Mouse (Mus musculus) CH12.LX (cell line): Measurements from ENCODE around the gene Tbc1d2b. TPM values are rescaled to one million over a fixed set of nuclear protein-coding genes. Genes with fewer than 3 reads are reported as not detected.

Source experiments
- DNase-seq: peaks from one replicate; pipeline ENCODE4 v3.0.0-alpha.2; 2013; ENCODE audit errors: extremely low read depth
- H3K27ac ChIP-seq: 2 replicates; pipeline ENCODE4 v1.5.1; 2012; ENCODE audit warnings: low read depth, mild to moderate bottlenecking, control low read depth, moderate library complexity; ENCODE audit not compliant: insufficient read depth
- H3K27me3 ChIP-seq: replicated peaks from 2 replicates; pipeline ENCODE3; 2012; ENCODE audit warnings: inconsistent platforms
- H3K36me3 ChIP-seq, 2 experiments: replicated peaks in 1 of 2; 2 replicates each; pipeline versions ENCODE3 to v1.6.1; 2012; ENCODE audit warnings: inconsistent platforms in 1 of 2, low read length in 1 of 2, mild to moderate bottlenecking in 1 of 2, mixed read lengths in 1 of 2, moderate library complexity in 1 of 2; ENCODE audit not compliant: control insufficient read depth in 1 of 2, insufficient read depth in 1 of 2
- H3K4me1 ChIP-seq, 2 experiments: 2 replicates each; pipeline ENCODE4 v1.6.1; 2012; ENCODE audit warnings: inconsistent platforms in 1 of 2, moderate library complexity in 1 of 2; ENCODE audit not compliant: insufficient read depth in 2 of 2, control insufficient read depth in 1 of 2
- H3K4me2 ChIP-seq: 2 replicates; pipeline ENCODE4 v1.6.1; 2012; ENCODE audit warnings: low read depth, mild to moderate bottlenecking, control low read depth; ENCODE audit not compliant: poor library complexity, insufficient read depth, severe bottlenecking
- H3K4me3 ChIP-seq, 3 experiments: fragments of 150-350 bp in 1 of 3; sonication (generic) in 1 of 3; replicated peaks in 1 of 3; 2 replicates each; pipeline versions ENCODE3 to v1.5.1; 2011 to 2012; ENCODE audit warnings: low read depth in 2 of 3, low read length in 2 of 3, mild to moderate bottlenecking in 2 of 3, moderate library complexity in 2 of 3, control low read depth in 1 of 3, improper control_type of control experiment in 1 of 3, inconsistent platforms in 1 of 3, mixed read lengths in 1 of 3; ENCODE audit not compliant: poor library complexity in 1 of 3
- H3K79me2 ChIP-seq: replicated peaks from 2 replicates; pipeline ENCODE4 v1.6.1; 2012; ENCODE audit warnings: mild to moderate bottlenecking, moderate library complexity; ENCODE audit not compliant: control insufficient read depth, poor library complexity, insufficient read depth, severe bottlenecking; ENCODE audit errors: extremely low read depth
- H3K9ac ChIP-seq: 2 replicates; pipeline ENCODE4 v1.6.1; 2012; ENCODE audit warnings: low read depth, mild to moderate bottlenecking, control low read depth, moderate library complexity; ENCODE audit not compliant: insufficient read depth
- H3K9me3 ChIP-seq: replicated peaks from 2 replicates; pipeline ENCODE3; 2012; ENCODE audit warnings: low read length, inconsistent platforms, mixed read lengths
- CTCF ChIP-seq, 2 experiments: IDR thresholded peaks in 1 of 2; conservative IDR thresholded peaks in 1 of 2; 2 replicates each; pipeline ENCODE4 v1.5.1; 2011 to 2012; ENCODE audit warnings: low read depth in 2 of 2, low read length in 2 of 2, improper control_type of control experiment in 1 of 2, inconsistent platforms in 1 of 2, mild to moderate bottlenecking in 1 of 2, moderate library complexity in 1 of 2
- E2F4 ChIP-seq: IDR thresholded peaks from 2 replicates; pipeline ENCODE4 v1.6.1; 2011; ENCODE audit warnings: low read depth, low read length, improper control_type of control experiment; ENCODE audit not compliant: insufficient replicate concordance
- ELF1 ChIP-seq: IDR thresholded peaks from 2 replicates; pipeline ENCODE4 v1.6.1; 2014; ENCODE audit warnings: low read depth, mild to moderate bottlenecking, inconsistent platforms, low read length, improper control_type of control experiment
- EP300 ChIP-seq: IDR thresholded peaks from 2 replicates; pipeline ENCODE4 v1.6.1; 2011; ENCODE audit warnings: low read length, improper control_type of control experiment
- ETS1 ChIP-seq: conservative IDR thresholded peaks from 2 replicates; pipeline ENCODE4 v1.6.1; 2012; ENCODE audit warnings: low read depth, mild to moderate bottlenecking, inconsistent platforms, low read length, improper control_type of control experiment, moderate library complexity
- GABPA ChIP-seq: IDR thresholded peaks from 2 replicates; pipeline ENCODE4 v1.6.1; 2012; ENCODE audit warnings: low read depth, low read length, improper control_type of control experiment, inconsistent platforms; ENCODE audit not compliant: insufficient replicate concordance
- JUN ChIP-seq: IDR thresholded peaks from 2 replicates; pipeline ENCODE4 v1.6.1; 2011; ENCODE audit warnings: low read depth, mild to moderate bottlenecking, low read length, improper control_type of control experiment, moderate library complexity; ENCODE audit not compliant: insufficient read depth
- KAT2A ChIP-seq: IDR thresholded peaks from 2 replicates; pipeline ENCODE4 v1.6.1; 2012; ENCODE audit warnings: low read length, improper control_type of control experiment, inconsistent platforms; ENCODE audit not compliant: insufficient replicate concordance
- RAD21 ChIP-seq: IDR thresholded peaks from 2 replicates; pipeline ENCODE4 v1.6.1; 2011; ENCODE audit warnings: low read depth, mild to moderate bottlenecking, low read length, improper control_type of control experiment, moderate library complexity
- SMC3 ChIP-seq: IDR thresholded peaks from 2 replicates; pipeline ENCODE4 v1.6.1; 2011; ENCODE audit warnings: low read depth, low read length, improper control_type of control experiment
- USF1 ChIP-seq: IDR thresholded peaks from 2 replicates; pipeline ENCODE4 v1.6.1; 2014; ENCODE audit warnings: low read depth, mild to moderate bottlenecking, inconsistent platforms, low read length, improper control_type of control experiment
- ZC3H11A ChIP-seq: IDR thresholded peaks from 2 replicates; pipeline ENCODE4 v1.6.1; 2012; ENCODE audit warnings: low read depth, mild to moderate bottlenecking, inconsistent platforms, low read length, improper control_type of control experiment
- ZNF384 ChIP-seq: IDR thresholded peaks from 2 replicates; pipeline ENCODE4 v1.6.1; 2012; ENCODE audit warnings: low read depth, low read length, improper control_type of control experiment, inconsistent platforms
- dilution Hi-C: fragments of 300-500 bp; cut with MboI; formaldehyde crosslinking; loops from 2 replicates; pipeline ENCODE4 v1.14.3; 2020; ENCODE audit warnings: low sequenced_read_pairs; ENCODE audit not compliant: extremely low pct_unique_long_range_greater_than_20kb, extremely low pct_ligation_motif_present
- in situ Hi-C: fragments of 300-500 bp; cut with MboI; formaldehyde crosslinking; loops from 3 replicates; pipeline ENCODE4 v1.14.3; 2019; ENCODE audit warnings: low sequenced_read_pairs, low pct_ligation_motif_present, low pct_unique_long_range_greater_than_20kb, mixed read lengths
- polyA plus RNA-seq: library from polyadenylated mRNA; unstranded; fragments of >175 nt; gene quantifications from 2 replicates; pipeline ENCODE4 v1.2.1, GENCODE M21; 2012; ENCODE audit warnings: low read depth; ENCODE audit not compliant: insufficient read length
- total RNA-seq, 2 experiments: library from RNA; depleted of rRNA; stranded (reverse); fragments of 300-350 nt in 1 of 2; fragments of >200 nt in 1 of 2; gene quantifications; 2 replicates each; pipeline ENCODE4 v1.2.3; 2012 to 2014

Gene Tbc1d2b
- total and polyA plus RNA-seq, 3 experiments = 0.60 to 1.3 (median 0.76) TPM

DNA sequence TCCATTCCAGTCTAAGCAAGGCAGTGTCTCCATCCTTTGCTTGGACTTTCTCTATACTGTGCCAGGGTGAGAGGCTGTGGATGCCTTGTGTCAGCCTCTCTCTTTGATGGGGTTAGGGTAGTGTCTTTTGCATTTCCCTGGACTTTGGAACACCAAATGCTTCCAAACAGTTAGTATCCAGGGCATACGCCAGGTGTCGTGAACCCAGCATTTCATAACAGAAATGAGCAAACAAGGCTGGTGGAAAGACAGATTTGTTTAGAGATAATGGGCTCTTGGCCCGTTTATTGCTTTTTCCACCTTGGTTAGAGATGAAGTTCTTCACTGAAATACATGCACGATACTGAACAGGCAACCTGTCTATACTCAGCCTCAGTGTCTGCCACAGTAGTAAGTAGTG, 105.0 kb downstream of the Tbc1d2b start:
- peaks cover 2% of the 10 kb centered on the region for H3K9me3 ChIP-seq
- H3K36me3 ChIP-seq = peaks cover 0 to 7% of the 10 kb centered on the region in 2 experiments
- H3K9ac ChIP-seq = no peak overlapping the region
- dilution Hi-C loops = no loop called here
- peaks cover 14 to 59% of the 10 kb centered on the region in 2 experiments for H3K4me1 ChIP-seq
- no peak for DNase-seq
- TF ChIP-seq JUN (no peak), KAT2A (no peak), USF1 (no peak), GABPA (no peak), ETS1 (no peak), RAD21 (no peak), EP300 (no peak), ZC3H11A (no peak), E2F4 (no peak)
- TF ChIP-seq, all 38 proteins: peak for 0
- peak overlapping the region in 1 of 3 experiments; percentile 69 for H3K4me3 ChIP-seq
- H3K27me3 ChIP-seq = peaks cover 2% of the 10 kb centered on the region
- peaks cover 2% of the 10 kb centered on the region; the same call in 1 of the 2 replicates for H3K79me2 ChIP-seq
- in situ Hi-C loops = no loop called here
- H3K27ac ChIP-seq = no peak overlapping the region
- H3K4me2 ChIP-seq = peak overlapping the region; percentile 59

DNA sequence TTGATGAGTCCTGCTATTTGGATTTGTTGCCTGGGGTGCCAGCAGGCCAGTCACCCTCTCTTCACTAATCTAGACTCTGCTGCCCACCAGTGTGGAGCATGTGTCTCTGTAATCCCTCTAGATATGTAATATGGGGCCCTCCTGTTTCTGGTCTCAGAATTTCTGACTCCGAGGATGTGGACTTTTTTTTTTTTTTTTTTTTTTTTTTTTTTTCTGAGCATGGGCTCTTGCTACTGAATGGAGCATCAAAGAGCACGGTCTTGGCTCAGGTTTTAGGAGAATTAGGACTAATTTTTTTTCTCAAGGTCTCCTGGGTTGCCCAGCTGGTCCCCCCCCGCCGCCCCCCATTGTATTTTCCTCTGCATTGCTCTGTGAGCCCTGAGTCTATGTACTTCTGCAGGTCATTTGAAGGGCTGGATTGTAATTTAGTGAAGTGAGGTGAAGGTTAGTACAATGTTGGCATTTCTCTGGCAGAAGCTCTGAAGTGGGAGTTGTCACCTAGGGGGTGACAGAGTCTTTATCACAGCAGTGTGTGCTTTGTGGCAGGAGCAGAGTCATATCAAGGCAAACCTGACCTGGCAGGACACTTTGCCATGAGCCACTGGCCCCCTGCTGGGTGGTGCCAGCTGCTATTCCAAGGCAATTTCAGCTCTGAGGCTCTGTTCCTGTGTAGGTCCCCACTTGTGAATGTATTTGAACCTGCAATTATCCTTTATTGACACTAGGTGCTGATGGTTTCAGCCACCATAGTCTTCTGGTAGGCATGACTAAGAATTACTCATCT, 105.7 kb downstream of the Tbc1d2b start:
- H3K79me2 ChIP-seq = peaks cover 2% of the 10 kb centered on the region; the same call in 1 of the 2 replicates
- peak overlapping the region; percentile 69 for H3K9ac ChIP-seq
- peak overlapping the region; percentile 68 to 78 (median 69) for H3K4me3 ChIP-seq
- H3K27ac ChIP-seq = 0 out of 2 replicates have a peak overlapping the region, but pooled peaks have one; percentile 7
- peaks cover 0 to 6% of the 10 kb centered on the region in 2 experiments for H3K36me3 ChIP-seq
- DNase-seq = no peak
- H3K4me1 ChIP-seq = peaks cover 10 to 52% of the 10 kb centered on the region in 2 experiments
- dilution Hi-C loops = no loop called here
- peaks cover 2% of the 10 kb centered on the region for H3K27me3 ChIP-seq
- in situ Hi-C loops = loop anchor here (5.0 kb wide), 1 partner anchor 38 kb away; no protein-coding TSS in a partner anchor
- H3K4me2 ChIP-seq = peak overlapping the region; percentile 59
- TF ChIP-seq SMC3 (0 out of 2 replicates have a peak, but pooled peaks have one; percentile 9), ELF1 (no peak), CTCF (conservative IDR thresholded peaks at IDR 0.05 in 1 of 2, IDR thresholded peaks at IDR 0.05 in 1 of 2; ENCODE audit: low read depth in 2 of 2, low read length in 2 of 2) (peak in 1 of 2 experiments; percentile 53; a peak in 3 of 4 replicates), RAD21 (peak; percentile 20), ZNF384 (peak; percentile 93)
- TF ChIP-seq, all 38 proteins: peak for 4
- H3K9me3 ChIP-seq = peaks cover 2% of the 10 kb centered on the region
